Mouse (Mus musculus) CD4-positive helper T cell, adult 2 months (primary cell): ENCODE results near the gene Grin2b.
"Not testable (repeated sequence)": the region's sequence is repeated elsewhere in the genome, so short reads cannot be mapped to it uniquely, and the experiment has no call there.

Experiments used
- DNase-seq: peaks from one replicate; pipeline ENCODE4 v3.0.0-alpha.2; 2012; ENCODE audit warnings: low read depth, missing footprints, low spot score

Grin2b gene

DNA sequence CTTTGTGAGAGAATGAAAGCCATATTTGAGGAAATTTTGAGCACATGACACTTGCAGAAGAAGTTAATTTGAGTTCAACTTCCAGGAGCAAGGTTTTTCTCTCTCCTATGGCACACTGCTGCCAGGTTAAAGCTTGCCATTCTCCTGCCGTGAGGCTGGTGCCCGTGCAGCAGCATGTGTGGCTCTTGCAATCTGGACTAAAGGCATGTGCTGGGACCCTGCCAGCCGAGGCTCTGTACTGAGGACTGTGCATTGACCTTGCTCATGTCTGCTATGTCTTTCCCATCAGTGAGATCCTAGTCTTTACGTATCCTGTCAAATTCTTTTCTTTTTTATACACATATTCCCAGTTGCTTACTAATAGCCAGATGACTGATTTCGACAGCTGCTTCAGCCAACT is 268.9 kb downstream of the Grin2b start:
- no peak for DNase-seq

DNA sequence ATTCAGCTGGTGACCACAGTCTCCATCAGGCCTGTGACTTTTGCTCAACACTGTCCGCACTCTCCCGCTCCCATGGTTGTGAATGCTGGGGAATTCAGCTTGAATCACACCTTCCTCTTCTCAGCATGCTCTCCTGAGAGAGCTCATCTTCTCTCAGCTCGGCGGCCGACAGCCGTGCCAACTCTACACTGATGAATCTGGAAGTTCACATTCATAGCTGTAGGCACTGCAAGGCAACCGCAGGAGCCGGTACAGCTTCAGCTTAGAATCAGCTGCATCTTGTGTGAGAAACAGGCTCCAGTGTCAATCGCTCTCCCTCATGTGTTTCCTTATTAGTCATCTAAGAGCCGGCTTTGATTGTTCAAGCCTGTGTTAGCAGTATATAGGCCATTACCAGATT is 272.9 kb downstream of the Grin2b start:
- DNase-seq, result peak; percentile 8

DNA sequence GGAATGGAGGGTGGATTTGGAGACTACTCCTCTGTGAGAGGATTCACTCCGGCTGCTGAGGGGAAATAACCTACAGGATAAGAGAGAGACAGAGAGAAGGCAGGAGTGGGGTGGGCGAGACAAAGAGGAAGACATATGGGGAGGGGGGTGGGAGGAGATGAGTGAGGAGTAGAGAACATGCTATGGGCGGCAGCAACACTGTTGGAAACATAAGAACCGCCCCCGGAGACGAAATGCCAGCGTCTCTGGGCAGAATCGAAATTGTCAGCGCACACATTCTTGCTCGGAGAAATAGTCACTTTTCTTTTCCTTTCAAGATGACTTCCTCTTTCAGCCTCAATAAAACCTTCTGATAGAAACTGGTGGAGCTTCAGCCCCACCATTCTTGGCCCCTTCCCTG is 274.1 kb downstream of the Grin2b start:
- DNase-seq, result no peak

DNA sequence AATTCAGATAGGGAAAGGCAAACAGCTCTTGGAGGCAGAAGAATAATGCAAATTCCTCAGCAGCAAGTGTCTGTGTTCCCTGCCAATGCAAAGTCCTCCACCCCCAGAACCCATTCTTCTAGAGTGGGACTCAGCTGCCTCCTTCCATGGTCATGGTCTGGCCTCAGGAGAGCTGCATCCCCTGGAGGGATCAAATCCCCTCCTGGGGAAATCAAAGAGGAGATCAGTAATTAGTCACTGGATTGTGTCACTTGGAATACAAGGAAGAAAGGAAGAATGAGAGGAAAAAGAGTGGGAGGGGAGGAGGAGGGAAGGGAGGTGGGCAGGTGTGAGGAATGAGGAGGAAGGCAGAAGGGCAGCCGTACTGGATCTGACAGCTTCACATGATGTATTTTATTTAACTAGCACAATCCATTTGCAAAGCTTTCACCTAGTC is 278.5 kb downstream of the Grin2b start:
- DNase-seq, result no peak

DNA sequence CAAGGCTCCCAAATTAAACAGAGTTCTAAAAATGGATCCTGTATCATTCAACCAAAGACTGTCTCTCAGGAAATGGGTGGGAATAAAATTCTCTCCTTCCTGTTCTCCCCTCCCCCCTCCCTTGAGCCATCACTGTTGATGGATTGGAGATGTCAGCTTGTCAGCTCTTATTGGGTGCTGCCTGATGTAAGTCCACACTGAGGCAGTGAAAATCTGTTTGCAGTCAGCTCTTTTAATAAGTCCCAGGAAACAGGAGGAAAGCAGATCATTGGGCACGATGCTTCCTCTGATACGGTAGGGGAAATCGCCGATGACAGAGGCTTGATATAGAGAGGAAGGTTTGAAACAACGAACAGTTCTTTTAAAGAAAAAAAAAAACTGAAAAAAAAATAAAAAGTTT is 290.7 kb downstream of the Grin2b start:
- no peak for DNase-seq

DNA sequence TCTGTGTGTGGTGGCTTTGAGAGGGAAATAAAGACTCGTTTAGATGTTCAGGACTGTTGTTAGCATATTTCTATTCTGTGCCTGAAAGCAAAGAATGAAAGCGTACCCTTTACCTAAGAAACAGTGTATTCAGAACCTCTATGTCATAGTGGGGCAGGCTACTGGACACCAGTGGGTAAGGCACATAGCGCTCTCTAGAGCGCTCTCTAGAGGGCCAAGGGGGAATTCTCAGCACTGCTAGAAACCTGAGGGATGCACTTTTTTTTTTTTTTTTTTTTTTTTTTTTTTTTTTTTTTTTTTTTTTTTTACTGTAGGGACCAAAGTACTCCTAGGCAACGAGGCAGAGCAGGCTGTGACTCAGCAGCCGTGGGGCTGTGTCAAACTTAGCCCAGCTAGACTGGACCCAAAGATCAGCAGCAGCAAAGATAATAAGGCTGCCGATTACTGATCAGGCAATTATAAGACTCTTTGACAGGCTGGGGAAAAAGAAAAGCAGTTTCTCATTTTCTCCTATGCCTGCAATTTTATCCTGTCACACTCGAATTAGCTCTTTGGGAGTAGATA is 297.1 kb downstream of the Grin2b start:
- DNase-seq, result no peak

DNA sequence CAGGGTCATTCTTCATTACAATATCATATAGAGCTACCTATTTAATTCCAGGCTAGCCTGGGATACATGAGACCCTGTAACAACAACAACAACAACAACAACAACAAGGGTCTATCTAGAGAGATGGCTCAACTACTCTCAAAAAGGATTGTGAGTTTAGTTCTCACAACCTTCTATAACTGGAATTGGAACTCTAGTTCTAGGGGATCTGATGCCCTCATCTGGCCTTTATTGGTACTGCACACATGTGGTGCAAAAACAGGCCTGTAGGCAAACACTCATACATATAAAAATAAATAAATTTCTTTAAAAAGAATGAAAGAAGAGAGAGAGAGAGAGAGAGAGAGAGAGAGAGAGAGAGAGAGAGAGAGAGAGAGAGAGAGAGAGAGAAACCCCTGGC is 298.7 kb downstream of the Grin2b start:
- DNase-seq, result no peak

DNA sequence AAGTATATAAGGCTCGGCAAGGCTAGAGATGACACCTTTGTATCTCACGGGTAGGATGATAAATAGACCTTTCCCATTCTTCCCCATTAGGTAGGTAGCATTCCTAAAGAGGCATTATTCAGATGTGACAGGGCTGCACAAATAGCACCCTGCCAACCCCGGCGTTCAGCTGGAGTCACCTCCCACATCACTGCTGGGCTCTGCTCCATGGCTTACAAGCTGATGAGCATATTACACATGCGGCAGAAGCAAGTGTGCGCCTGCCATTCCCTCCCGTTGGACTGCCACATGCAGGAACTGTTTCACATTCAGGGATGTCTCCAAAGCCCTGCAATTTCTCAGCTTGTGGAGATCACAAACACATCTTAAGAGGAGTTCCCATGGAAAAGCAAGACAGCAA is 307.5 kb downstream of the Grin2b start:
- no peak for DNase-seq

DNA sequence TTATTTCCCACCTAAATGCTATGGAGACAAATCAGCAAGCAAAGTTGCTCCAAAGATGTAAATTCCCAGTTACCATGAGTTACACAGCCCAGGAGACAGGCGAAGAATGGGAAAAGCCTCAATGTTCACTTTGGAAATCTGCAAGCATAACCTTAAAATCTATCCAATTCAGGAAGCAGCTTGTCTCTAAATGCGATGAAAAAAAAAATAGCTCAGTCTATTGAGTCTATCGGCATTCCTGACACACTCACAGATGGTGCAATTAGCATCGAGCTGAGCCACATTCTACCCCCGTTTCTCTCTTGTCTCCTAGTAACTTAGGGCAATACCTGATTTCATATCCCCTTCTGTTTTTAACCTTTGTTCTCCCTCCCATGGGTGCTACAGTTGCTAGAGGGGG is 309.3 kb downstream of the Grin2b start:
- no peak for DNase-seq

DNA sequence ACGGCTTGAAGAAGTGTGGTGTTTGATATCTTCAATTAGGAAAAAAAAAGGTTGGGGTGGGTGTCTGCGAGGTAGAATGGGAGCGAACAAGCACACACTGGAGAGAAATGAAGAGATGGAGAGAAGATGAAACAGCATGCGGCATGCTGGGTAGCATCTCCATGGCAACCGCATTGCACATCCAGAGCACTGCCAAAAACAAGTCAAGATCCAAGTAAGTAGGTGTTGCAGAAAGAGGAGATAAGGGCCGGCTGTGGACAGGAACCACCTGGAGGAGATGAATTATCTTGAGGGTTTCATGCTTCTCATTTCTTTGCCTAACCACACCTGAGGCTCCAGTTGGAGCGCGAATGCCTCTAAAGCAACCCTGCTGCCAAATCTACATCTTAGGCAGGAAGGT is 313.8 kb downstream of the Grin2b start:
- DNase-seq, result no peak

DNA sequence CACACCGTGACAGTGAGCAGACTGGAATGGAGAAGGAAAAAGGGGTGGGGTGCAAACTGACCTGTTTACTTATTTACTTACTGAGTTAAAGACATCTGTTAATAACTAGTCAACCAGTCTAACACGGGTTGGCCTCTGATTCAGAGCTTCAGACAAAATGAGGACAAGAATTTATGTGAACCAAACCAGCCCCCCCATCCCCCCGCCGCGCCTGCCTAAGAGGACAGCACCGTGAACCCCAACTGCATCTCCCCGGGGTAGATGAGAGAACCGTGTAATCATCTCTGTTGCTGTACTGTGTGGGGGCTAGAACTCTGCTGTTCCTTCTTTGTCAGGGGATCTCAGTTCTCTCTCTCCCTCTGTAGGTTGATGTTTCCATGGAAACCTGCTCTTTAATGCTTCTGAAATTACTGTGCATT is 319.1 kb downstream of the Grin2b start:
- no peak for DNase-seq

DNA sequence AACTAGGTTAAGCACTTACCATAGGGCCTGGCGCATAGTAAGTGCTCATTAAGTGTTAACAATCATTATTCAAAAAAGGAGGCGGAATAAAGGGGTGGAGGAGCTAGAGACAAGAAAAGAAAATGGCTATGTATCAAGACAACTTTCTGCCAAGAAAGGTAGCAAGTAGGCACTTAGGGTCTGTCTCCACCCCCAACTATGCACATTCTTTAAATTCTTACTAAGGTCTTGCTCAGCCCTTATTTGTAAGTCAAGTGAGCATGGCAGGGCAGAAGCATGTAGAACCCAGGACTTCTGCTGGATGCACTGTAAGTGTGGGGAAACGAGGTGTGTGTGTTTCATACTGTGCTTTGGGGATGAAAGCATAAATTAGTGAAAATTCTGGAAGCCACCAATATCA is 329.6 kb downstream of the Grin2b start:
- DNase-seq, result no peak

DNA sequence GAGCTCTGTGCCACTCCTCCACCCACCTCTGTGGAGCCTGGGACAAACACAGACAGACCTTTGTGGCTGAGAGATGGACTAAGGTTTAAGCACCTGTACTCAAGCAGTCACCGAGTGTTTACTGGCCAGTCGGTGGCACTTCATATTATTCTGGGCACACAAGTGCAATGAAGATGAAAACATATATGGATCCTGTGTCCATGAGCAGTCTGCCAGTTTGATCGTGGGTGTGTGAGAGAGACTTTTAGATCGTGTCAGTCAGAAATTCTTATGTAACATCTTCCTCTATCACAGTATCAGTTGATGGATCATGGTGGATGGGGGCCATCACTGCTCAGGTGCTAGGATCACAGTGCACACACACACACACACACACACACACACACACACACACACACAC is 337.0 kb downstream of the Grin2b start:
- DNase-seq, result no peak

DNA sequence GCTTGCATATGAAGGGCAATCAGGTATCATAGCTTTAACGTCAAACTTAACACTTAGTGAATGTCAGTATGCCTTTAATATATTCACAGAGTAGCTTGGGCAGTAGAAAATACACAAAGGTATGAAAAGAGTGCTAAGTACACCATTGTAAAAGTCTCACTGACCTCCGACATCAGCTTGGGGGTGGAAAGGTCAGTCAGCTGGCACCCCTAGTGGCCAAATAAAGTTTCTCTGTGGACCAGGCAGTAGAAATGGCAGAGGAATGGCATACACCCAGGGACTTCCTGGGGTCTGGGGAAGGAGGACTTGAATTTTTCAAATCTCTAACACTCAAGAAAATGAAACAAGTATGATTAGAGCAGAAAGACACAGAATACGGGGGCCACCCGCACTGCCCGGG is 339.8 kb downstream of the Grin2b start:
- DNase-seq, result no peak

DNA sequence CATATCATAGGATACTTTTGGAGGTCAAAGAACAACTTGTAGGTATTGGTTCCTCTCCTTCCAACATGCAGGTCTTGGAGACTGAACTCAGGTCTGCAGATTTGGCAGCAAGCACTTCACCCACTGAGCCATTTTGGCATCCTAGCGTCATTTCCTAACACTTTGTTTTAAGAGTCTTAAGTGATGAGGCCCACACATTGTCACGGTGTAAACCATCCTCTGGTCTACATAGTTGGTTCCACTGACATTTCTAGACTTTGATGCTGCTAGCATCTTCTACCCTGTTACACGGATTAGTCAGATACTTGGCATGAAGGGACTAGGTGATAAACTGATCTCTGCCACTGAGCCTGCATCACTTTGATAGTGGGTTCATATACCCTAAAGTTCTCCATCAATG is 341.3 kb downstream of the Grin2b start:
- no peak for DNase-seq

DNA sequence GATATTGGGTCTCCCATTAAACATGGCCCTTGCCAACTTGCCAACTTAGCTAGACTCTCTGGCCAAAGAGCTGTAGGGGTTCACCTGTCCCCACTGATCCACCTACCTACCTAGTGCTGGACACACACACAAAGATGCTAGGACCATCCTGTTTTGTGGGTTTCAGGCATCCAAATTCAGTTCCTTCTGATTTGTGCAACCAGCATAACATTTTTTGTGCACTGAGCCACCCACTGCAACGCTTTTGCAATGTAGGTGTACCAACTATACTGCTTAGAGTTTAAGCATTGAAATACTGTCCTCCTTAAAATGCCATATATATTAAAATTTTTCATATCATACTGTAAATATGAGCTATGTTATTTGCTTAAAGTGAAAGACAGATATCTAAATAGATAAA is 342.3 kb downstream of the Grin2b start:
- no peak for DNase-seq

DNA sequence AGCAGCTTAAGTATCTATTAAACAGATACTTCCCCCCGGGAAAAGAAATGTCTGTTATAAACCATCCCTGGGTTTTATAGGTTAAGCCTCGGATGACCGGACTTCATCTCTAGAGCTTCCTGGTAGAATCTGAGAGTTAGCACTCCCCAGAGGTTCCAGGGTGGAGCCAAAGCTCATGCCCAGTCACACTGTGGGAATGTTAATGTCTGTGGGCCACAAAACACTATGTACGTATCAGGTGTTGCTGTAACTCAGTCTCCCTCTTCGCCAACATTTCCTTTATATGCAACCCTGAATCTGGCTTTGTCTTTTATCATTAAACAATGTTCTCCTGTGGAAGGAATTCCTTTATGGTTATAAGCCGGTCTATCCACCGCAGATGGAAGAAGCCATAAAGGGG is 343.9 kb downstream of the Grin2b start:
- no peak for DNase-seq

DNA sequence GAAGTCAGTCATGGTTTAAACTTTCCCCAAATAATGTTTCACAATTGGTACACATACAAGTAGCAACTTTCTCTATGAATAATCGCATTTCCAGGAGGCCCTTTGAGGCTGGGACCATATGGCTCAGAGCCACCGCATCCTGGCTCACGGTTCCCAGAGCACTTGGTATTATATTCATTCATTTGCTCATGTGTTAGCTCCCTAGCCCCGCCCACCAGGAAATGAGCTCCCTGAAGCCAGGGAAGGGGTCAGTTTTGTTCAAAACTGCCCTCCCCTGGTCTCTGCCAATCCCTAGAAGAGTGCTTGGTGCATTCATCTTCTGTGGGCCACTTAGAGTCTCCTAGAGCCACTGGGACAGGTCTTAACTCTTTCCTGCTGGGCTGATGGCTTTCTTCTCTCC is 344.3 kb downstream of the Grin2b start:
- no peak for DNase-seq

DNA sequence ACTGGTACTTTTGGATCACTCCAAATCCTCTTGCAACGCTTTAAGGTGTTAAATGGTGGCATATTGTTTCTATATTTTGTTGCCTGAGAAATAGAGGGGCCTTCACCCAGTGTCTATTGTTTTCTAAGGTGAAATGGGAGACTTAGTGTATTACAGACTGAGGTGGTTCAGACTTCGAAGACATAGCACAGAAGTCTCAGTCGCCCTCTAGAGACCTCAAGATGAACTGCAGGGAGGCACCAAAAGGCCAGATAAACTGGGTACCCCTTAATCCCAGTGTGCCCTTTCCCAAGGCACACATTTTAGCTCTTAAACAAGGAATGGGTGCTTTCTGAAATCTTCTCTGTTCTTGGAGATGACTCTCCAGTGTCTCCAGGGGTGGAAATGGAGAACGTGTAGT is 345.4 kb downstream of the Grin2b start:
- peak; percentile 12 for DNase-seq

DNA sequence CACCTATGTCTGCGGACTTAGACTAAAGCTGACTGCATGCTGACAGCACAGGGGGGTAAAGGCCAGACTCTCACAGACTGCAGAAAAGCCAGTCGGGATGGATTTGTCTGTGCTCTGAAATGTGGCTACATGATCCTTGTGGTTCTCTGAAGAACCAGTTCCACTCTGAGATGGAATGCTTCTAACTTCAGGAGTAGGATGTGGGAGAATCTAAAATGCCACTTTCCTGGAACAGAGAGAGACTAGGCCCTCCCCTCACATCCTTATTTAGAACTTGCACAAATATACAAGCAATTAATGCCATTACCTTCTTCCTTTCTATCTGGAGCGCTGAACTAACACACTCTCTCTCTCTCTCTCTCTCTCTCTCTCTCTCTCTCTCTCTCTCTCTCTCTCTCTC is 346.0 kb downstream of the Grin2b start:
- DNase-seq, result no peak

DNA sequence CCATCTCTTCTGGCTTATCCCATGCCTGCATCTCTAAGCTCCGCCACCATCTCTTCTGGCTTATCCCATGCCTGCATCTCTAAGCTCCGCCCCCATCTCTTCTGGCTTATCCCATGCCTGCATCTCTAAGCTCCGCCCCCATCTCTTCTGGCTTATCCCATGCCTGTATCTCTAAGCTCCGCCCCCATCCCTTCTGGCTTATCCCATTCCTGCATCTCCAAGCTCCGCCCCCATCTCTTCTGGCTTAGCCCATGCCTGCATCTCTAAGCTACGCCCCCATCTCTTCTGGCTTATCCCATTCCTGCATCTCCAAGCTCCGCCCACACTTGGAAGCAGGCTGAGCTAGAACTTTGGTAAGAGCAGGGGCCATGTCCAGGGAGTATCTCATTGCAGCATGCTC is 346.5 kb downstream of the Grin2b start:
- not testable (repeated sequence) for DNase-seq

DNA sequence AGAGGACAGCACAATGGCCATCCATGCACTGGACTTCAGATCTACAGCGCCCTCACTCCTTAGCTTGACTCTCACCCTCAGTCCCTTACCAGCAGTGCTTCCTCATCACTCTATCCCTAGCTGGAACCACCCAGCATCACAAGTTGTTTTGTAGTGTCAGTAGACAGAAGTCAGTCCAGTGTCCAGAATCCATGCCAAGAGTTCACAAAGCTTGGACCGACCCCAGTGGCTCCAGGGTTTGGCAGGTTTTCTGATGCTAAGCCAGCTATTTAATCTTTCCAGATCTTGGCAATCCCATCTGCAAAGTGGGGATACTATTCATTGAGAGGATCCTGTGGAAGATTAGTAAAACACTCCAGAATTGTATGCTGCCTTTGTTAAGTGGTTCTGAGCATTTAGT is 355.9 kb downstream of the Grin2b start:
- no peak for DNase-seq

DNA sequence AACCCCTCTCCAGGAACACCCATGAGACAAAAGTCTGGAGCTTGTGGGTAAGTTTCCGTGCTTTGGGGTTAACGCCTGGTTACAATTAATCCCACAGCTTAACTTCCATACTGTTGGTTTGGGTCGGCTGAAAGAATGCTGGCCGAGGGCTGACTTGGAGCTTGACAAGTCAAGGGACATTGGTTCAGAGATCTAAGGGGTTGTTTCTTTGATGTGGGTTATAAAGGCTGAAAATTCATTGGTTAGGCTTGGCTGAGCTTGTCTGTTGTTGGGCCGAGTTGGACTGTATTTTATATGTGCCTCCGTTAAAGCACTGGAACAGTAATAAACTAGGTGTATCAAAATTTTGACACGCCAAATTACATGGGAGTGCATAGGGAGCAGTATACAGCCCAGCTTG is 359.6 kb downstream of the Grin2b start:
- DNase-seq, result no peak

DNA sequence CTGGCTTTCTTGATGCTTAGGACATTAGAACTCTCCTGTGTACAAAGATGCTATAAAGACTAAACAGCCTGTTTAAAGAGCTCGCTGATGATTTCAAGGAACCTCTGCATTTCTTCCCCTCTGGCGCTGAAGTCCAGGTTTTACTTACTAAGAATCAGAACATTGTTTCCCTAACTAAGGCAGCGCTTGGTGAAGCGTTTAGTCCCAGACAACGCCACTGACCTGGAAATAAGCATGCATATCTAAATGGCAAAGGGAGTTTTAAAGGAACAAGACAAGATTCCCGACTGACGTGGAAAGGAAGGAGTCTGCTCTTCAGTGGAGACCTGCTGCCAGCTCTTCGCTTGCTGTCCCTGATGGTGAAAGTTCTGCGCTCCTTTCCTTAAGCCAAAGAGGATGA is 367.9 kb downstream of the Grin2b start:
- no peak for DNase-seq

DNA sequence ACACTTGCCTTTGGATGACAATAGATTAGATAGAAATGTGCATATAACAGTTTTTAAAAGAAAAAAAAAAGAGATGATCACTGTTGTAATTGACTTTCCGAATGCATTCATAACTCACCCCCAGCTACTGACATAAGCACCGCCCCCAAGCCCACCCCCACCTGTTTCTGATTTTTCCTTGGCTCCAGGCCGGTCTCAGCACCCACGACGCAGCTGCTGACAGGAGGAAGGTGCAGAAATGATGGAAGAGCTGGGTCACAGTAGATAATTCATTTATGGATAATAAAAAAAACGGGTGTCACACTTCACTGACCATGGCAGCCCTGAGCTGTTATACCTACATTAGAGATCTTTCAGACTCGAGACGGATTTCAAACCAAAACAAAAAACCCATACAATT is 373.4 kb downstream of the Grin2b start:
- DNase-seq, result no peak
